Mouse (Mus musculus): Measurements from ENCODE around the gene Vmn1r211. TPM values are rescaled to one million over a fixed set of nuclear protein-coding genes. Genes with fewer than 3 reads are reported as not detected.
"Not testable (repeated sequence)": the region's sequence is repeated elsewhere in the genome, so short reads cannot be mapped to it uniquely, and the experiment has no call there.

Vmn1r211 gene
- not detected for polyA plus RNA-seq (2017; shearing (Covaris generic))

DNA sequence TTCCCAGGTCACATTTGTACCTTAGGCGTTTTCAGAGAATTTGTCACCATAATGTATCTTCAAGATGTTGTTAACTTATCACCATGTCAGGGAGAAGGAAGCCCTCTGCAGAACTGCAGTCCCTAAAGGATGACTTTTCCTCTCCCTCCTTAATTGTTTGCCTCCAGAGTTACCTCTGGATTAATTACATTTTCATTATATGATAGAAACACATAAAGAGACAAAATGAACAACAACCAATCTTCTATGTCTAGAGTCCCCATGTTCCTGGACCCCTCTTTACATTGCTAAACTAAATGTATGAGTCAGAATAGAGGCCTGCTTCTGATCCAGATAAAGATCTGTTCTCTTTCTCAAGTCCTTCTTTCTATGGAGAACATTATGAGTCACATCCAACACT lies at the start of gene Vmn1r211:
Gene Vmn1r211 (minus strand): TSS at position 101 of the 400 bp plus-strand sequence.
- ATAC-seq: no peak

DNA sequence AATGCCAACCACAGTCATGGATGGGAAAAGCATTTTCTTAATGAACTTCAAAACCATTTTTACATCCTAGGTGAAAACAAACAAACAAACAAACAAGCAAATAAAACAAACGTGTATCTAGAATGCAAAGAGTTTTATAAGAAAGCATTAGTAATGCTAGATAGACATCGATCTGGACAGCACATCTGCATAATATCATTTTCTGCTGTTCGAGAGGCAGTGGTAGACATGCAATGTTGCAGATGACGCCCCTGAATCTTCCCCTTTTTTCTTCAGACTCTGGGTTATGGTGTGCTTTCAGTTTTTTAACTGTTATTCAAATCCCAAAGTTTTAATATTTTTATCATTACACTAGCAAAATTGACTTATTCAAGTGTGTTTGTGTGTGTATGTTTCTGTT lies 26.7 kb upstream of the Vmn1r211 start, which contains the start of gene Vmn1r212:
Gene Vmn1r212 (minus strand): TSS at position 101 of the 400 bp plus-strand sequence.
- ATAC-seq: no peak

GRCm38 (mm10) chr13:22879257-22879656 lies 21.9 kb upstream of the Vmn1r211 start:
- no peak for ATAC-seq

DNA sequence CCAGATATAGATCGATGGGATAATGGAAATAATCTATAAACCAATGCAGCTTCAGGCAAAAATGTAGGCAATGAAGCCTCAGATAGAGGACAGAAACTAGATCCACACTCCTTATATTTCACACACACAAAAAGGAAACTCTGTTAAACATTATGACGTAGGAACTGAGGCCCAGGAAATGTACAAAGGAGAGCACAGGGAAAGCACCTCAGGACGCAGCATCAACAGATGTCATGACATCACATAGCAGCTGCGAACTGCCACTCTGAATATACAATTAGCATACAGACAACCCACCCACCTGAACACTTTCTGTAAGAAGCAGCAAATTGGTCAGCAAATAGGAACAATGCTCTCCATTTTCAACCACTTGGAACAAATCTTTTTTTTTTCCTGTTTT lies 2.6 kb downstream of the Vmn1r211 start:
- no peak for ATAC-seq

DNA sequence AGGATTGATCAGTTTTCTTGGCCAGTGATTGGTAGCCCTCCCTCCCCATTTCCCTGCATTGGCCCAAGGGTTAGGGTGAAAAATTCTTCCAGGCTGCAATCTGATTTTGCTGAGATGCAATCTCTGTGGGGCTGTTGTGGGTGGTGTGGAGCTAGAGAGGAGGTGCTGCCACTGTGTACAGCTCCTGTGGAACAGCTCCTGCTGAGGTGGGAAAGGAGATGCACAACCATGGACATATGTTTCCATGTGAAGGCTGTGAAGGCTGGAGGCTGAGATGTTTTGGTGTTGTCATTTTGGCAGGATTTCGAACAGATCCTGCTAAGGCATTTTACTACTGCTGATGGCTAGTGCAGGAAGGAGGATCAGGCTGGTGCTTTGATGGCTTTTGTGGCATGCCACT lies 10.6 kb downstream of the Vmn1r211 start:
- ATAC-seq: no peak

GRCm38 (mm10) chr13:22844304-22844703 lies 13.1 kb downstream of the Vmn1r211 start:
- not testable (repeated sequence) for ATAC-seq

- ATAC-seq: no peak
Observed at GRCm38 (mm10) chr13:22831248-22831647, 26.1 kb downstream of the Vmn1r211 start, which contains the start of gene Vmn1r210. Gene Vmn1r210 (minus strand): TSS chr13:22831348.

- ATAC-seq: not testable (repeated sequence)
Observed at GRCm38 (mm10) chr13:22829395-22829794, 28.0 kb downstream of the Vmn1r211 start.

- ATAC-seq: not testable (repeated sequence)
Observed at GRCm38 (mm10) chr13:22821601-22822000, 35.8 kb downstream of the Vmn1r211 start.

- ATAC-seq: not testable (repeated sequence)
Observed at GRCm38 (mm10) chr13:22809582-22809981, 47.8 kb downstream of the Vmn1r211 start, which contains the start of gene Vmn1r209. Gene Vmn1r209 (minus strand): TSS chr13:22809682.

Other genes with a start within 250 kb of the Vmn1r211 start
- not detected for gene Vmn1r206, start 233.3 kb downstream of the Vmn1r211 start, polyA plus RNA-seq (2017; shearing (Covaris generic))
- gene Vmn1r207-ps, start 127.9 kb downstream of the Vmn1r211 start, polyA plus RNA-seq (2017; shearing (Covaris generic)): under 1 TPM in 1 of 3 experiments, not detected in 2; 0.08 TPM
- not detected for gene Vmn1r208, start 80.2 kb downstream of the Vmn1r211 start, polyA plus RNA-seq (2017; shearing (Covaris generic))
- gene Vmn1r209, start 47.9 kb downstream of the Vmn1r211 start, polyA plus RNA-seq (2017; shearing (Covaris generic)): not detected
- gene Vmn1r210, start 26.2 kb downstream of the Vmn1r211 start, polyA plus RNA-seq (2017; shearing (Covaris generic)): not detected
- gene Vmn1r212, start 26.6 kb upstream of the Vmn1r211 start, polyA plus RNA-seq (2017; shearing (Covaris generic)): not detected
- not detected for gene Vmn1r213, start 150.1 kb upstream of the Vmn1r211 start, polyA plus RNA-seq (2017; shearing (Covaris generic))
- under 1 TPM in 1 of 3 experiments, not detected in 2; 0.52 TPM for gene Vmn1r214, start 172.9 kb upstream of the Vmn1r211 start, polyA plus RNA-seq (2017; shearing (Covaris generic))
- not detected for gene Vmn1r215, start 210.5 kb upstream of the Vmn1r211 start, polyA plus RNA-seq (2017; shearing (Covaris generic))